Mouse (Mus musculus): ENCODE results near the gene Btd.

- TF ChIP-seq CTCF (IDR thresholded peaks at IDR 0.05; ENCODE audit: control insufficient read depth, insufficient read depth, insufficient replicate concordance, low read depth, low read length) (no peak), POLR2A (IDR thresholded peaks at IDR 0.05; ENCODE audit: control insufficient read depth, low read depth, low read length) (no peak)
These were observed 10.4 kb downstream of the Btd start for GRCm38 (mm10) chr14:31651206-31651605.

Measured in testis, adult 2 months (tissue).